Mouse (Mus musculus) erythroblast, embryonic 14.5 days (primary cell): ENCODE data around the gene Sh3rf1. TPM values are rescaled to one million over a fixed set of nuclear protein-coding genes. Genes with fewer than 3 reads are reported as not detected.

Experiments
- H3K27me3 ChIP-seq: 2 replicates; pipeline ENCODE4 v1.6.1; 2012; ENCODE audit warnings: inconsistent platforms; ENCODE audit not compliant: control insufficient read depth
- H3K36me3 ChIP-seq: 2 replicates; pipeline ENCODE4 v1.6.1; 2012; ENCODE audit warnings: mild to moderate bottlenecking, inconsistent platforms; ENCODE audit not compliant: control insufficient read depth
- H3K4me1 ChIP-seq: 2 replicates; pipeline ENCODE4 v1.6.1; 2012; ENCODE audit warnings: inconsistent platforms; ENCODE audit not compliant: control insufficient read depth
- H3K4me3 ChIP-seq: replicated peaks from 2 replicates; pipeline ENCODE3; 2012; ENCODE audit warnings: moderate library complexity, mild to moderate bottlenecking, inconsistent platforms
- H3K9me3 ChIP-seq: 2 replicates; pipeline ENCODE4 v1.6.1; 2012; ENCODE audit warnings: low read length, inconsistent platforms, mixed read lengths; ENCODE audit not compliant: control insufficient read depth
- GATA1 ChIP-seq: IDR thresholded peaks from 2 replicates; pipeline ENCODE4 v1.6.1; 2012; ENCODE audit warnings: low read length, inconsistent platforms, mixed read lengths
- TAL1 ChIP-seq: IDR thresholded peaks from 3 replicates; pipeline ENCODE4 v1.6.1; 2012; ENCODE audit warnings: low read length, inconsistent platforms, mixed read lengths
- polyA plus RNA-seq: library from polyadenylated mRNA; stranded (reverse); fragments of >175 nt; gene quantifications from 2 replicates; pipeline ENCODE4 v1.2.3, GENCODE M21; 2012

Sh3rf1 gene
- polyA plus RNA-seq, 1 experiment: 0.01 TPM

DNA sequence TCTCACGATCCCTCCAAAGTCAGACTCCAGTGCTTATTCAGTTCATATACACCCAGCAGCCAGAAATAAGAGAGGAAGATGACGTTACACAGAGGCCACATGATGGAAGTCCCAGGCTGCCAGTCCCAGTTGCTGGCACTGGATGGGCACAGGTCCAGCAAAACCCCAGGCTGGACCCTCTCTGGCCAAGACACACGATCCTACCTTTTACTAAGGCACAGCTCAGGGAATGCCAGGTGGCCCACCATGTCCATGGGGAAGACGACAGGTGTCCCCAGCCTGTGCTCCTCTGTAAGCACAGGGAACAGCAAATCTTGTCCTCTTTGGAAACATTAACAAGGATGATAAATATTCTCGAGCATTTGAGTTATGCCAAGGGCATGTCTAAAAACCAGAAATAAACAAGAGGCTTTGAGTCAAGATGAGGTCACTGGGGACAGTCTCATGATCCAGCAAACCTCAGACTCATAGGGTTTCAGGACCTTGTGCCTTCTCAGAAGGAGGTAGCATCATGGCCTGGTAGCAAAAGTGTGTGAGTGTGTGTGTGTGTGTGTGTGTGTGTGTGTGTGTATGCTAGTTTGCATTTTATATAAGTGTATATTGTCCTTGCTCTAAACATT is 29.3 kb upstream of the Sh3rf1 start:
- H3K9me3 ChIP-seq: no peaks in the 10 kb centered on the region
- H3K4me3 ChIP-seq: no peak overlapping the region
- no peaks in the 10 kb centered on the region for H3K36me3 ChIP-seq
- H3K27me3 ChIP-seq: no peaks in the 10 kb centered on the region
- no peak for TF ChIP-seq TAL1
- no peak for TF ChIP-seq GATA1
- H3K4me1 ChIP-seq: no peaks in the 10 kb centered on the region

GRCm38 (mm10) chr8:61200254-61200887 is 23.3 kb upstream of the Sh3rf1 start:
- Histone ChIP-seq H3K27me3 (no peaks in the 10 kb centered on the region), H3K4me3 (no peak overlapping the region), H3K4me1 (no peaks in the 10 kb centered on the region), H3K9me3 (no peaks in the 10 kb centered on the region), H3K36me3 (no peaks in the 10 kb centered on the region)
- TF ChIP-seq TAL1 (no peak), GATA1 (no peak)

DNA sequence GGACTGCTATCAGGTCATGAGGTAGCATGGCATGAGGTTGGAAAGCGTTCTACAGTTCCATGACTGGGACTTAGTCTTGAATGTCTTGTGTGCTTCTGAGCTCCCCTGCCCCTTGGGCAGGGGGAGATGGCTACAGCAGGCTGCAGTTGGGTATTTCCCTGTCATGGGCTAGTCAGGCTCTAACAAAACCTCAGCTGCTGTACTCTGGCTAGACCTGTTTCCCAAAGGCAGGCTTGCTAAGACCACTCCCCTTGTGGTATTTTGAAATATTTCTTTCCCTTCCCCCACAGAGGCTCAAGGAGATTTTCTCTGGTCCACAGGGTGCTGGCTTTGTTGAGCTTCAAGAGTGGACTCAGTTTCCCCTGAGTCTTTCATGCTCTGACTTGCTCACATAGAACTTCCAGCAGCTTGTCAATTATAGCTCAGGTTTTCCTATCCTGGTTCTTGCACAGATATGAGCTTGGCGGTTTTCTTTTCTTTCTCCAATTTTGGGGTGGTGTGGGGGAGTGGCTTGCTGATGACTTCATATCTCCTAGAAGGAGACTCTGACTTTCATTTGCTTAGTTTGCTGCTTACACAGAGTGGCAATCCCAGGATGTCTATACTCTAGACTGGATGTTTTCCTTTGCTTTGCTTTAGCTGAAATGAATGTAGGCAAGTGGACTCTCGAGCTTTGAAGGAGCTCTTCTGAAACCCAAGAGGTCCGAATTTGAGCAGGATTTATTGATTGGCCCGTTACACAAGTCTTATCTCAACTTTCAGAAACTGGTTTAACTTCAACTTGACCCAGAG is 20.4 kb upstream of the Sh3rf1 start:
- no peaks in the 10 kb centered on the region for H3K27me3 ChIP-seq
- H3K4me1 ChIP-seq: no peaks in the 10 kb centered on the region
- TF ChIP-seq TAL1 (no peak), GATA1 (no peak)
- H3K36me3 ChIP-seq: no peaks in the 10 kb centered on the region
- no peaks in the 10 kb centered on the region for H3K9me3 ChIP-seq
- no peak overlapping the region for H3K4me3 ChIP-seq

GRCm38 (mm10) chr8:61206876-61207275 is 16.8 kb upstream of the Sh3rf1 start:
- Histone ChIP-seq H3K9me3 (no peaks in the 10 kb centered on the region), H3K4me3 (no peak overlapping the region), H3K27me3 (no peaks in the 10 kb centered on the region), H3K4me1 (no peaks in the 10 kb centered on the region), H3K36me3 (no peaks in the 10 kb centered on the region)
- TF ChIP-seq GATA1 (no peak), TAL1 (no peak)

- Histone ChIP-seq H3K4me3 (no peak overlapping the region), H3K4me1 (no peaks in the 10 kb centered on the region), H3K27me3 (no peaks in the 10 kb centered on the region), H3K36me3 (no peaks in the 10 kb centered on the region), H3K9me3 (no peaks in the 10 kb centered on the region)
- TF ChIP-seq GATA1 (no peak), TAL1 (no peak)
Observed at GRCm38 (mm10) chr8:61207636-61208035, 16.0 kb upstream of the Sh3rf1 start.

DNA sequence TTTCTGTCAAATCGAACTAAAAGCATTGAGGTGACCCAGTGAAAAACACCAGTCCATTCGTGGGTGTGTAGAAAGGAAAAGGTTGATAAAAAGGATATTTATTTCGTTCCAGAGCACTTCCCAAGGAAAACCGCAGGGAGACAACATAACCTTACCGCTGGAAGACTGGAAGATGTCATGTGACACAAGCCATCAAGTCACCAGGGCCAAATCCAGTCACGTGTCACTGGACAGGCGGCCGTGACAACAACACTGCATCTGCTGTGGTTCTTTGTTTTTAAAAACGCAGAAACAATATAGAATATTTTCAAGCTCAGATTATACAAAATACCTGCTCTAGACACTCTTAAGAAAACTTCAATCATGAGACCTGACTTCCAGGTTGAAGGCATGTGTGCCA is 15.0 kb upstream of the Sh3rf1 start:
- H3K4me3 ChIP-seq: no peak overlapping the region
- TF ChIP-seq TAL1 (no peak), GATA1 (no peak)
- no peaks in the 10 kb centered on the region for H3K9me3 ChIP-seq
- no peaks in the 10 kb centered on the region for H3K4me1 ChIP-seq
- H3K36me3 ChIP-seq: no peaks in the 10 kb centered on the region
- H3K27me3 ChIP-seq: no peaks in the 10 kb centered on the region

DNA sequence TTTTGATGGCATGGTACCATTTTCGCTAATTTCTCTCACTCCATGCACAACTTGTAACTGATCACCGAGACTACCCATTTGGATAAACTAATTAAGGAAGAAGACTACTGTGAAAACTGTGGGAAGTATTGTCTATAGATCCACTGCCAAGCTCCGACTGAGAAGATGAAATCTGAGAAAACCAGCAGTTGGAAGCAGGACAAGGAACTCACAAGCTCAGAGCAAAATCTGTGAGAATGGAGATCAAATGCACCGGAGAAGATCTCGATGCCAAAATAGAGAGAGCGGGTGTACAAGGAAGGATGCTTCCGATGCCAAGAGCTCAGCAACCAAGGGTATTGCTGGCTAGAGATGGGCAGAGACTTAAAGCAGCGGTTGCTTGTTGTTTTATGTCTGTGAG is 12.8 kb upstream of the Sh3rf1 start:
- H3K4me1 ChIP-seq: no peaks in the 10 kb centered on the region
- H3K27me3 ChIP-seq: no peaks in the 10 kb centered on the region
- TF ChIP-seq GATA1 (no peak), TAL1 (no peak)
- H3K4me3 ChIP-seq: no peak overlapping the region
- no peaks in the 10 kb centered on the region for H3K9me3 ChIP-seq
- no peaks in the 10 kb centered on the region for H3K36me3 ChIP-seq

DNA sequence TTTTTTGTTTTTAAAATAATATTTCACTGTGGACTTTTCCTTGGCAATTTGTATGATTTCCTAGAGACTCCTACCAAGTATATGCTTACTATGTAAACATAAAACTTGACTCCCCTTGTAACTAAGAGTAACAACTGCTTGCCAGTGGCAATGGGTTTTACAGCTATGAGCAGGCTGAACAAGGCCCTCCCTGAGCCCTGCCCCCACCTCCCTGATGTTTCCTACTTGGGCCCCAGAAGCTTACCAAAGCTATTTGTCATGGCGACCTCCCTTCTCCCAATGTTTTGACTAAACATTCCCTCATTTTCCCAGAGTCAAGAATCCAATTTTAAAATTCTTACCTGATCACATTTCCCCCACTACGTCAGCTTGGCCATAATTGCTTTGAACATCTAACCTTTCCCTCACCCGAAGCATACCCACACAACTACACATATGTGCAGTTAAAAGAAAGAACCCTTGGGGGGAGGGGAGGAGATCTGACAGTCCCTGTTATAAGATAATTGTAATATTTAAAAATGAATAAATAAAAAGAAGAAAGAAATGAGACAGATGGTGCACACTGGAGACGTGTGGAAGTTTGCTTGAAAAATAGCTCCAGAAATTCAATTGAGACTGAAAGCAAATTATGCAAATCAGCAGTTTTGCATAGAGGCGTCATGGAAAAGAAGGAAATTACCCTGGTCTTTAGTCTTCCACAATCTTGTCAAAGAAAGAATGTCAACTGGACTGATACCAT is 8.4 kb upstream of the Sh3rf1 start:
- no peak for TF ChIP-seq TAL1
- TF ChIP-seq GATA1: no peak
- Histone ChIP-seq H3K4me3 (no peak overlapping the region), H3K36me3 (no peaks in the 10 kb centered on the region), H3K9me3 (no peaks in the 10 kb centered on the region), H3K27me3 (0 out of 2 replicates have a peak, but pooled peaks cover 3% of the 10 kb centered on the region), H3K4me1 (no peaks in the 10 kb centered on the region)

DNA sequence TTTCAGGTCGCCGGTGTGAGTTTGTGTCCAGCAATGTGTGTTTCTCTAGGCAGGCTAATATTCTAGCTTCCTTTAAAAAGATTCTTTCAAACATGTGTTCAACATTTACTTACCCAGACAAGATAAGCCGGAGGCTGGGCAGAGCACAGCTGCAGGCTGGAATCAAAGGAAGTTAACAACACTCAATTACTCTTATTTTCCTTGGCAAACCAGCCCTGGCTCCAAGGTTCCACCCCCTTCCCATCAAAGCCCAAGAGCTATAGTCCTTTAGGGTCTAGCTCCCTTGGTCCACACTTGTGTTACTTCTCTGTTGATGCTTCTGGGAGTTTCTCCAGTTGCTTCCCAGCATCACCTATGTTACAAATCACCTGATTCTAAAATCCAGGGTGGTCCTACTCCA is 6.7 kb upstream of the Sh3rf1 start:
- peaks cover 6% of the 10 kb centered on the region for H3K27me3 ChIP-seq
- no peaks in the 10 kb centered on the region for H3K4me1 ChIP-seq
- no peaks in the 10 kb centered on the region for H3K36me3 ChIP-seq
- no peaks in the 10 kb centered on the region for H3K9me3 ChIP-seq
- H3K4me3 ChIP-seq: no peak overlapping the region
- TF ChIP-seq TAL1 (no peak), GATA1 (no peak)
